Mouse (Mus musculus): ENCODE measurements around the gene Gss. TPM values are rescaled to one million over a fixed set of nuclear protein-coding genes. Genes with fewer than 3 reads are reported as not detected.
"Not testable (repeated sequence)": the region's sequence is repeated elsewhere in the genome, so short reads cannot be mapped to it uniquely, and the experiment has no call there.

Gene Gss
- polyA plus RNA-seq, 1 experiment from 2014 or later, result 22.9 TPM

- no peaks in the 10 kb centered on the region for H3K36me3 ChIP-seq (replicated peaks)
- no peaks in the 10 kb centered on the region for H3K9me3 ChIP-seq
- no peak overlapping the region for H3K4me3 ChIP-seq
- H3K27ac ChIP-seq (replicated peaks), result no peak overlapping the region
- no peak for DNase-seq (ENCODE audit: low spot score)
- H3K27me3 ChIP-seq (replicated peaks; ENCODE audit: low read depth, poor library complexity, severe bottlenecking), result no peaks in the 10 kb centered on the region
- H3K4me1 ChIP-seq, result no peaks in the 10 kb centered on the region
- WGBS, result 82% methylated on average over 2 of the region's 2 CpGs
These were observed 38.1 kb downstream of the Gss start for GRCm38 (mm10) chr2:155554426-155554985.

- Histone ChIP-seq H3K4me1 (no peaks in the 10 kb centered on the region), H3K36me3 (replicated peaks) (no peaks in the 10 kb centered on the region), H3K9me3 (no peaks in the 10 kb centered on the region), H3K27me3 (replicated peaks; ENCODE audit: low read depth, poor library complexity, severe bottlenecking) (no peaks in the 10 kb centered on the region), H3K27ac (replicated peaks) (no peak overlapping the region), H3K4me3 (no peak overlapping the region)
- no peak for DNase-seq (ENCODE audit: low spot score)
These were observed 39.7 kb downstream of the Gss start for GRCm38 (mm10) chr2:155552949-155553354.

GRCm38 (mm10) chr2:155552336-155552735 lies 40.3 kb downstream of the Gss start:
- no peak for DNase-seq (ENCODE audit: low spot score)
- Histone ChIP-seq H3K27ac (replicated peaks) (no peak overlapping the region), H3K36me3 (replicated peaks) (no peaks in the 10 kb centered on the region), H3K4me3 (no peak overlapping the region), H3K9me3 (no peaks in the 10 kb centered on the region), H3K27me3 (replicated peaks; ENCODE audit: low read depth, poor library complexity, severe bottlenecking) (no peaks in the 10 kb centered on the region), H3K4me1 (no peaks in the 10 kb centered on the region)

GRCm38 (mm10) chr2:155546955-155547354 lies 45.7 kb downstream of the Gss start:
- 80% methylated on average over 1 of the region's 1 CpGs for WGBS

GRCm38 (mm10) chr2:155540822-155541458 lies 51.7 kb downstream of the Gss start:
- Histone ChIP-seq H3K27ac (replicated peaks) (no peak overlapping the region), H3K4me1 (no peaks in the 10 kb centered on the region), H3K36me3 (replicated peaks) (no peaks in the 10 kb centered on the region), H3K4me3 (no peak overlapping the region), H3K27me3 (replicated peaks; ENCODE audit: low read depth, poor library complexity, severe bottlenecking) (no peaks in the 10 kb centered on the region), H3K9me3 (no peaks in the 10 kb centered on the region)
- DNase-seq (ENCODE audit: low spot score), result no peak
- WGBS, result 75% methylated on average over 6 of the region's 6 CpGs

More at GRCm38 (mm10) chr2:155546955-155547354, 45.7 kb downstream of the Gss start:
- no peaks in the 10 kb centered on the region for H3K9me3 ChIP-seq
- H3K27me3 ChIP-seq (replicated peaks; ENCODE audit: low read depth, poor library complexity, severe bottlenecking), result no peaks in the 10 kb centered on the region
- H3K4me3 ChIP-seq, result no peak overlapping the region
- DNase-seq (ENCODE audit: low spot score), result no peak
- H3K36me3 ChIP-seq (replicated peaks), result no peaks in the 10 kb centered on the region
- H3K27ac ChIP-seq (replicated peaks), result no peak overlapping the region
- H3K4me1 ChIP-seq, result no peaks in the 10 kb centered on the region

GRCm38 (mm10) chr2:155539696-155540095 lies 52.9 kb downstream of the Gss start:
- Histone ChIP-seq H3K36me3 (replicated peaks) (no peaks in the 10 kb centered on the region), H3K9me3 (no peaks in the 10 kb centered on the region), H3K27me3 (replicated peaks; ENCODE audit: low read depth, poor library complexity, severe bottlenecking) (no peaks in the 10 kb centered on the region), H3K27ac (replicated peaks) (no peak overlapping the region), H3K4me3 (no peak overlapping the region), H3K4me1 (no peaks in the 10 kb centered on the region)
- DNase-seq (ENCODE audit: low spot score), result no peak

- H3K36me3 ChIP-seq (replicated peaks); H3K9me3 ChIP-seq; DNase-seq (ENCODE audit: low spot score); H3K27ac ChIP-seq (replicated peaks); H3K27me3 ChIP-seq (replicated peaks; ENCODE audit: low read depth, poor library complexity, severe bottlenecking); H3K4me3 ChIP-seq; H3K4me1 ChIP-seq: not testable (repeated sequence)
- 80% methylated on average over 18 of the region's 19 CpGs for WGBS
These were observed 54.0 kb downstream of the Gss start for GRCm38 (mm10) chr2:155538463-155539057.

GRCm38 (mm10) chr2:155537761-155538462 lies 54.7 kb downstream of the Gss start:
- no peak overlapping the region for H3K27ac ChIP-seq (replicated peaks)
- 77% methylated on average over 5 of the region's 5 CpGs for WGBS
- H3K36me3 ChIP-seq (replicated peaks), result no peaks in the 10 kb centered on the region

GRCm38 (mm10) chr2:155536292-155536691 lies 56.3 kb downstream of the Gss start:
- H3K9me3 ChIP-seq, result no peaks in the 10 kb centered on the region
- H3K36me3 ChIP-seq (replicated peaks), result no peaks in the 10 kb centered on the region
- DNase-seq (ENCODE audit: low spot score), result no peak
- H3K4me3 ChIP-seq, result no peak overlapping the region
- H3K27ac ChIP-seq (replicated peaks), result no peak overlapping the region
- no peaks in the 10 kb centered on the region for H3K27me3 ChIP-seq (replicated peaks; ENCODE audit: low read depth, poor library complexity, severe bottlenecking)
- 0 out of 2 replicates have a peak, but pooled peaks cover 2% of the 10 kb centered on the region for H3K4me1 ChIP-seq

More at GRCm38 (mm10) chr2:155537761-155538462, 54.7 kb downstream of the Gss start:
- no peaks in the 10 kb centered on the region for H3K4me1 ChIP-seq
- no peaks in the 10 kb centered on the region for H3K27me3 ChIP-seq (replicated peaks; ENCODE audit: low read depth, poor library complexity, severe bottlenecking)
- no peaks in the 10 kb centered on the region for H3K9me3 ChIP-seq
- DNase-seq (ENCODE audit: low spot score), result no peak
- H3K4me3 ChIP-seq, result no peak overlapping the region

GRCm38 (mm10) chr2:155527367-155527766 lies 65.2 kb downstream of the Gss start:
- Histone ChIP-seq H3K4me1 (0 out of 2 replicates have a peak, but pooled peaks cover 2% of the 10 kb centered on the region), H3K27ac (replicated peaks) (no peak overlapping the region), H3K9me3 (no peaks in the 10 kb centered on the region), H3K27me3 (replicated peaks; ENCODE audit: low read depth, poor library complexity, severe bottlenecking) (no peaks in the 10 kb centered on the region), H3K36me3 (replicated peaks) (no peaks in the 10 kb centered on the region), H3K4me3 (no peak overlapping the region)
- no peak for DNase-seq (ENCODE audit: low spot score)
- 75% methylated on average over 5 of the region's 5 CpGs for WGBS

- Histone ChIP-seq H3K4me3 (no peak overlapping the region), H3K36me3 (replicated peaks) (no peaks in the 10 kb centered on the region), H3K4me1 (no peaks in the 10 kb centered on the region), H3K9me3 (no peaks in the 10 kb centered on the region), H3K27ac (replicated peaks) (no peak overlapping the region), H3K27me3 (replicated peaks; ENCODE audit: low read depth, poor library complexity, severe bottlenecking) (no peaks in the 10 kb centered on the region)
- DNase-seq (ENCODE audit: low spot score), result no peak
- 69% methylated on average over 1 of the region's 1 CpGs for WGBS
These were observed 68.2 kb downstream of the Gss start for GRCm38 (mm10) chr2:155524378-155524777.

- Histone ChIP-seq H3K27ac (replicated peaks) (no peak overlapping the region), H3K27me3 (replicated peaks; ENCODE audit: low read depth, poor library complexity, severe bottlenecking) (no peaks in the 10 kb centered on the region), H3K4me3 (no peak overlapping the region), H3K9me3 (no peaks in the 10 kb centered on the region), H3K36me3 (replicated peaks) (no peaks in the 10 kb centered on the region), H3K4me1 (peaks cover 2% of the 10 kb centered on the region)
- 63% methylated on average over 5 of the region's 5 CpGs for WGBS
- no peak for DNase-seq (ENCODE audit: low spot score)
These were observed 68.9 kb downstream of the Gss start for GRCm38 (mm10) chr2:155523706-155524105.

Measured in embryonic facial prominence, embryonic 10.5 days (tissue).